In the genomic region with DNA sequence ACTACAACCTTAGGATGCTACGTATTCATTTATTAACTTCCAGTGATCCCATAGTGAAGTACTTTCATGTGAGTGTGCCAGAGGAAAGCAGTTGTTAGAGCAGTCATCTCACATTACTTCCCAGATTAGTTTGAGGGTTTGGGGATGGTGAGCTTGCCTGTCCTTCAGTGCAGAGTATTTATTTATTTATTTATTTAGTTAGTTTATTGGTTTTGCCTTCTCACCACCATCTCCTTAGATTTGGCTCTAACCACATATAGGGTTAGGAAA, we compare ENCODE assay signal across 8 mouse cellular contexts. TPM values are rescaled to one million over a fixed set of nuclear protein-coding genes. Genes with fewer than 3 reads are reported as not detected.
A peak's percentile ranks its signal among the peaks of the same experiment; 100 is the strongest.
DNase-seq lines count a peak whose midpoint lies in the region; ATAC-seq and TF ChIP-seq lines count a peak whose summit lies in the region.

No protein-coding gene starts in this region.

- peak overlapping the region; percentile 88 for H3K4me2 ChIP-seq in forebrain, embryonic 16.5 days (ENCODE audit: low read length)
- peak overlapping the region; percentile 87 for H3K4me2 ChIP-seq in liver, embryonic 15.5 days

- WGBS in forebrain, embryonic 16.5 days, result 29% methylated on average over 1 of the region's 1 CpGs
- WGBS in liver, embryonic 15.5 days (ENCODE audit: insufficient replicate concordance), result 76% methylated on average over 1 of the region's 1 CpGs

- no peak for TF ChIP-seq EP300 in ES-Bruce4 (IDR thresholded peaks at IDR 0.05; ENCODE audit: insufficient read depth, low read depth, low read length)

- TF ChIP-seq POLR2A in ES-Bruce4 (IDR thresholded peaks at IDR 0.05; ENCODE audit: insufficient read depth, low read length), result no peak

- H3K9me3 ChIP-seq in ES-Bruce4 (replicated peaks; ENCODE audit: control insufficient read depth, insufficient read depth, low read length, poor library complexity, severe bottlenecking), result no peaks in the 10 kb centered on the region
- no peaks in the 10 kb centered on the region for H3K9me3 ChIP-seq in forebrain, embryonic 16.5 days (ENCODE audit: control insufficient read depth, low read length)
- no peaks in the 10 kb centered on the region for H3K9me3 ChIP-seq in liver, embryonic 15.5 days (replicated peaks)

- no peaks in the 10 kb centered on the region for H3K4me1 ChIP-seq in ES-Bruce4 (ENCODE audit: control insufficient read depth, insufficient read depth, low read length)
- peaks cover 5% of the 10 kb centered on the region; the same call in 1 of the 2 replicates for H3K4me1 ChIP-seq in forebrain, embryonic 16.5 days (replicated peaks; ENCODE audit: control insufficient read depth, insufficient read depth, low read length)
- peaks cover 8% of the 10 kb centered on the region; the same call in 1 of the 2 replicates for H3K4me1 ChIP-seq in liver, embryonic 15.5 days (replicated peaks)

- peak overlapping the region; percentile 93 for H3K27ac ChIP-seq in gastrocnemius, adult 2 months
- H3K27ac ChIP-seq in ES-Bruce4 (ENCODE audit: insufficient read depth, low read length), result no peak overlapping the region
- no peak overlapping the region for H3K27ac ChIP-seq in forebrain, embryonic 16.5 days (ENCODE audit: low read length)
- no peak overlapping the region for H3K27ac ChIP-seq in liver, embryonic 15.5 days (replicated peaks)

- H3K27me3 ChIP-seq in ES-Bruce4 (ENCODE audit: control insufficient read depth, insufficient read depth, low read length, poor library complexity, severe bottlenecking), result peaks cover 9% of the 10 kb centered on the region
- no peaks in the 10 kb centered on the region for H3K27me3 ChIP-seq in forebrain, embryonic 16.5 days (replicated peaks; ENCODE audit: control insufficient read depth, insufficient read depth, low read length)
- H3K27me3 ChIP-seq in liver, embryonic 15.5 days, result no peaks in the 10 kb centered on the region; the same call in 1 of the 2 replicates

- H3K4me3 ChIP-seq in gastrocnemius, adult 2 months, result peak overlapping the region; percentile 79
- no peak overlapping the region for H3K4me3 ChIP-seq in ES-Bruce4 (ENCODE audit: low read depth, low read length)
- peak overlapping the region; percentile 68 for H3K4me3 ChIP-seq in forebrain, embryonic 16.5 days (replicated peaks; ENCODE audit: low read length)
- peak overlapping the region; percentile 67 for H3K4me3 ChIP-seq in liver, embryonic 15.5 days (replicated peaks)

- intact Hi-C loops in gastrocnemius, adult 2 months (cut with DNase I), result no loop called here

- DNase-seq in gastrocnemius, adult 2 months, result no peak
- DNase-seq in gastrocnemius, postnatal 25 days, result no peak
- no peak for DNase-seq in gastrocnemius, postnatal 10 days
- DNase-seq in left cerebral cortex, adult 9 months (ENCODE audit: low spot score in 2 of 2), result no peak
- no peak for DNase-seq in right cerebral cortex, postnatal 25 days

- no peak for TF ChIP-seq CTCF in gastrocnemius, adult 2 months (IDR thresholded peaks at IDR 0.05)
- no peak for TF ChIP-seq CTCF in ES-Bruce4 (IDR thresholded peaks at IDR 0.05; ENCODE audit: low read depth, low read length)

- 0 out of 2 replicates have a peak overlapping the region, but pooled peaks have one; percentile 85 for H3K9ac ChIP-seq in ES-Bruce4 (ENCODE audit: low read depth, poor library complexity, severe bottlenecking)
- H3K9ac ChIP-seq in forebrain, embryonic 16.5 days (replicated peaks; ENCODE audit: low read depth, low read length), result peak overlapping the region; percentile 94; the same call in 1 of the 2 replicates
- no peak overlapping the region for H3K9ac ChIP-seq in liver, embryonic 15.5 days

- no peaks in the 10 kb centered on the region for H3K36me3 ChIP-seq in ES-Bruce4 (ENCODE audit: control insufficient read depth, insufficient read depth, low read length, poor library complexity, severe bottlenecking)
- no peaks in the 10 kb centered on the region for H3K36me3 ChIP-seq in forebrain, embryonic 16.5 days (ENCODE audit: control insufficient read depth, insufficient read depth)
- H3K36me3 ChIP-seq in liver, embryonic 15.5 days (replicated peaks), result no peaks in the 10 kb centered on the region

- no peak for ATAC-seq in forebrain, embryonic 16.5 days
- no peak for ATAC-seq in liver, embryonic 15.5 days (ENCODE audit: insufficient read depth)

RNA-seq across cellular contexts. Expression of gene Cntln, which starts 1.1 kb away (rescaled TPM):
- total RNA-seq in gastrocnemius, adult 2 months (2021), result 1 to 10 TPM in 1 of 2 experiments, under 1 TPM in 1; 0.99 to 1.5 TPM
- 1 to 10 TPM; 1.3 to 2.0 TPM for total RNA-seq in gastrocnemius, postnatal 25 days (2021)
- 2.0 and 2.1 TPM in 2 replicates for polyA plus RNA-seq in ES-Bruce4 (2011; ENCODE audit: insufficient read depth, insufficient read length, low read depth, missing spikeins)
- polyA plus RNA-seq in forebrain, embryonic 16.5 days (2015; fragmentation: Nextera tagmentation; extraction: Ambion mirVana), result 5.0 and 6.1 TPM in 2 replicates
- 1.8 and 2.0 TPM in 2 replicates for polyA plus RNA-seq in liver, embryonic 15.5 days (2015; fragmentation: Nextera tagmentation; extraction: Ambion mirVana)
- total RNA-seq in gastrocnemius, postnatal 10 days (2021), result 1 to 10 TPM; 5.6 to 6.3 TPM
